Mouse (Mus musculus): ENCODE data around the gene Nae1. TPM values are rescaled to one million over a fixed set of nuclear protein-coding genes. Genes with fewer than 3 reads are reported as not detected.
A peak's percentile ranks its signal among the peaks of the same experiment; 100 is the strongest.
"Not testable (repeated sequence)": the region's sequence is repeated elsewhere in the genome, so short reads cannot be mapped to it uniquely, and the experiment has no call there.

Nae1 gene
- 98.6 and 99.2 TPM in 2 replicates for polyA plus RNA-seq (2015; fragmentation: Nextera tagmentation; extraction: Ambion mirVana)

DNA sequence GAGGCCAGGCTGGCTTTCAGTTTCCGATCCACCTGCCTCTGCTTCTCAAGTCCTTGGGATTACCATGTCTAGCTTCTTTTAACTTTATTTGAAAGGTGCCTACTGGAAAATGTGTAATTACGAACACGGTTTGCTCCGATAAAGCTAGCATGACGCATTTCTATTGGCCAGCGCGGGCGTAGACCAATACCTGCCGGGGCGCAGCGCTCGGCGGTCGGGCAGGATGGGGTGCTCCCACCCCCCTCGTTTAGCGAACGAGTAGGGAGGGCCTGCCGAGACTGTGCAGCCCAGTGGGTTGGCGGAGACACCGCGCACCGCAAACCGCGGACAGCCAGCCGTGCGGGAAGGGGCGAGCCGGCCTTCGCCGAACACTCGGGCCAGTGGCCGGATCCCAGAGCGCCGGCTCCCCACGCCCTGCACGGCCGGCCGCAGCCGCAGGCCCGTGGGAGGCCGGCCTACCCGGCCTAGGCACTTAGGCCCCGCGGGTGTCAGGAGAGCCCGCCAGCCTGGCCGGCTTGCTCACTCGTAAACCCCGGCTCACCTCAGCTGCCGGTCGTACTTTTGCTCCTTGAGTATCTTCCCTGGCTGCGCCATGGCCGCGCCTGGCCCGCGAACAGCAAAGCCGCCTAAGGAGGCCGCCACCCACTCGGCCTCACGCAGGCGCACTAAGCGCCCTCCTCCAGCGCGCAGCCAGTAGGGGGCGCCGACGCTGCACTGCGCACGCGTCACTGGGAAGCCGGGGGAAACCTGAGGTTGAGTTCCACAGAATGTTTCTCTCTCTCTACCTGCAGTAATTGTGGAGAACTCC is at the start of gene Nae1, which contains the start of gene Car7:
Gene Nae1 (minus strand): TSS at position 667 of the 808 bp plus-strand sequence.
Gene Car7 (plus strand): TSS at position 719 of the 808 bp plus-strand sequence.
- under 1% methylated on average over 69 of the region's 70 CpGs for WGBS

DNA sequence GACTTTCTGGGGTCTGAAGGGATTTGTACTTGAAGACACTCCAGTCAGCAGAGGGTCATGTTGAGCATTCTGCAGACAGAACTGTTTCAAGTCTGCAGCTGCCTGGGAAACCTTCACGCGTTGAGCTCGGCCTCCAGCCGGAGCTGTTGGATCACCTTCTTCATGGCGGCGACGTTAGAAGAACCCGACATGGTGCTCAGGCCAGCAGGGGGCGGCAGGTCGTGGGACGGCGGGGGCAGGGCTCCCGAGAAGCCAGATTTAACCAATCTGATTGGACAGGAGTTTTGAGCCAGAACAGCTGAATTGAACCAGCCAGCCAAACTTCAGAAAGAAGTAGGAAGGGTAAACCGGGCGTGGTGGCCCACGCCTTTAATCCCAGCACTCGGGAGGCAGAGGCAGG is 43.2 kb upstream of the Nae1 start:
- not testable (repeated sequence) for H3K4me3 ChIP-seq (ENCODE audit: low read length); H3K27ac ChIP-seq (ENCODE audit: low read length); H3K36me3 ChIP-seq (ENCODE audit: insufficient read depth, low read length); H3K9me3 ChIP-seq (ENCODE audit: low read length); H3K27me3 ChIP-seq (ENCODE audit: insufficient read depth, low read length); H3K4me1 ChIP-seq (ENCODE audit: insufficient read depth, low read length); H3K4me2 ChIP-seq (replicated peaks; ENCODE audit: low read depth, low read length); ATAC-seq (ENCODE audit: low FRiP score, low TSS enrichment); H3K9ac ChIP-seq (replicated peaks; ENCODE audit: low read length)
- WGBS = 82% methylated on average over 17 of the region's 17 CpGs

More for the DNA sequence above, at the start of gene Nae1, which contains the start of gene Car7:
- Histone ChIP-seq H3K4me1 (ENCODE audit: insufficient read depth, low read length) (peaks cover 20% of the 10 kb centered on the region), H3K4me3 (ENCODE audit: low read length) (peak within 1 kb of the TSS; percentile 93), H3K9me3 (ENCODE audit: low read length) (no peaks in the 10 kb centered on the region), H3K4me2 (replicated peaks; ENCODE audit: low read depth, low read length) (peak within 1 kb of the TSS; percentile 77), H3K27ac (ENCODE audit: low read length) (peak within 1 kb of the TSS; percentile 85), H3K36me3 (ENCODE audit: insufficient read depth, low read length) (peaks cover 15% of the 10 kb centered on the region), H3K9ac (replicated peaks; ENCODE audit: low read length) (peak within 1 kb of the TSS; percentile 97), H3K27me3 (ENCODE audit: insufficient read depth, low read length) (peaks cover 7% of the 10 kb centered on the region)
- ATAC-seq (ENCODE audit: low FRiP score, low TSS enrichment) = peak; percentile 98

GRCm38 (mm10) chr8:104576820-104577219 is 42.4 kb upstream of the Nae1 start:
- no peak overlapping the region for H3K9ac ChIP-seq (replicated peaks; ENCODE audit: low read length)
- no peaks in the 10 kb centered on the region for H3K27me3 ChIP-seq (ENCODE audit: insufficient read depth, low read length)
- H3K4me3 ChIP-seq (ENCODE audit: low read length) = no peak overlapping the region
- ATAC-seq (ENCODE audit: low FRiP score, low TSS enrichment) = no peak
- no peaks in the 10 kb centered on the region for H3K9me3 ChIP-seq (ENCODE audit: low read length)
- no peaks in the 10 kb centered on the region for H3K36me3 ChIP-seq (ENCODE audit: insufficient read depth, low read length)
- no peak overlapping the region for H3K27ac ChIP-seq (ENCODE audit: low read length)
- no peak overlapping the region for H3K4me2 ChIP-seq (replicated peaks; ENCODE audit: low read depth, low read length)
- WGBS = 84% methylated on average over 3 of the region's 3 CpGs
- no peaks in the 10 kb centered on the region for H3K4me1 ChIP-seq (ENCODE audit: insufficient read depth, low read length)

GRCm38 (mm10) chr8:104570436-104571343 is 36.3 kb upstream of the Nae1 start:
- Histone ChIP-seq H3K9me3 (ENCODE audit: low read length) (no peaks in the 10 kb centered on the region), H3K27me3 (ENCODE audit: insufficient read depth, low read length) (no peaks in the 10 kb centered on the region), H3K4me3 (ENCODE audit: low read length) (peak overlapping the region; percentile 50), H3K27ac (ENCODE audit: low read length) (no peak overlapping the region), H3K9ac (replicated peaks; ENCODE audit: low read length) (peak overlapping the region; percentile 63), H3K4me1 (ENCODE audit: insufficient read depth, low read length) (peaks cover 3% of the 10 kb centered on the region; the same call in 1 of the 2 replicates), H3K36me3 (ENCODE audit: insufficient read depth, low read length) (no peaks in the 10 kb centered on the region), H3K4me2 (replicated peaks; ENCODE audit: low read depth, low read length) (peak overlapping the region; percentile 78)
- WGBS = 8% methylated on average over 26 of the region's 26 CpGs
- ATAC-seq (ENCODE audit: low FRiP score, low TSS enrichment) = peak; percentile 83

- Histone ChIP-seq H3K27ac (ENCODE audit: low read length) (no peak overlapping the region), H3K4me3 (ENCODE audit: low read length) (no peak overlapping the region)
- 41% methylated on average over 1 of the region's 1 CpGs for WGBS
Observed at GRCm38 (mm10) chr8:104569559-104569958, 35.1 kb upstream of the Nae1 start.

GRCm38 (mm10) chr8:104565457-104565798 is 31.0 kb upstream of the Nae1 start:
- Histone ChIP-seq H3K36me3 (ENCODE audit: insufficient read depth, low read length) (no peaks in the 10 kb centered on the region), H3K4me2 (replicated peaks; ENCODE audit: low read depth, low read length) (no peak overlapping the region), H3K27ac (ENCODE audit: low read length) (no peak overlapping the region), H3K9ac (replicated peaks; ENCODE audit: low read length) (no peak overlapping the region), H3K4me3 (ENCODE audit: low read length) (no peak overlapping the region), H3K4me1 (ENCODE audit: insufficient read depth, low read length) (no peaks in the 10 kb centered on the region), H3K27me3 (ENCODE audit: insufficient read depth, low read length) (no peaks in the 10 kb centered on the region), H3K9me3 (ENCODE audit: low read length) (no peaks in the 10 kb centered on the region)
- ATAC-seq (ENCODE audit: low FRiP score, low TSS enrichment) = no peak
- 90% methylated on average over 5 of the region's 5 CpGs for WGBS

More at GRCm38 (mm10) chr8:104569559-104569958, 35.1 kb upstream of the Nae1 start:
- ATAC-seq (ENCODE audit: low FRiP score, low TSS enrichment) = no peak
- no peaks in the 10 kb centered on the region for H3K27me3 ChIP-seq (ENCODE audit: insufficient read depth, low read length)
- no peak overlapping the region for H3K9ac ChIP-seq (replicated peaks; ENCODE audit: low read length)
- H3K36me3 ChIP-seq (ENCODE audit: insufficient read depth, low read length) = no peaks in the 10 kb centered on the region
- no peak overlapping the region for H3K4me2 ChIP-seq (replicated peaks; ENCODE audit: low read depth, low read length)
- H3K9me3 ChIP-seq (ENCODE audit: low read length) = no peaks in the 10 kb centered on the region
- H3K4me1 ChIP-seq (ENCODE audit: insufficient read depth, low read length) = peaks cover 3% of the 10 kb centered on the region; the same call in 1 of the 2 replicates

- Histone ChIP-seq H3K36me3 (ENCODE audit: insufficient read depth, low read length) (no peaks in the 10 kb centered on the region), H3K9me3 (ENCODE audit: low read length) (no peaks in the 10 kb centered on the region), H3K4me1 (ENCODE audit: insufficient read depth, low read length) (no peaks in the 10 kb centered on the region), H3K27ac (ENCODE audit: low read length) (no peak overlapping the region), H3K4me3 (ENCODE audit: low read length) (no peak overlapping the region), H3K4me2 (replicated peaks; ENCODE audit: low read depth, low read length) (peak overlapping the region; percentile 31; the same call in 1 of the 2 replicates), H3K27me3 (ENCODE audit: insufficient read depth, low read length) (no peaks in the 10 kb centered on the region), H3K9ac (replicated peaks; ENCODE audit: low read length) (no peak overlapping the region)
- ATAC-seq (ENCODE audit: low FRiP score, low TSS enrichment) = peak; percentile 90
- WGBS = 21% methylated on average over 21 of the region's 22 CpGs
Observed at GRCm38 (mm10) chr8:104564633-104565456, 30.4 kb upstream of the Nae1 start.

DNA sequence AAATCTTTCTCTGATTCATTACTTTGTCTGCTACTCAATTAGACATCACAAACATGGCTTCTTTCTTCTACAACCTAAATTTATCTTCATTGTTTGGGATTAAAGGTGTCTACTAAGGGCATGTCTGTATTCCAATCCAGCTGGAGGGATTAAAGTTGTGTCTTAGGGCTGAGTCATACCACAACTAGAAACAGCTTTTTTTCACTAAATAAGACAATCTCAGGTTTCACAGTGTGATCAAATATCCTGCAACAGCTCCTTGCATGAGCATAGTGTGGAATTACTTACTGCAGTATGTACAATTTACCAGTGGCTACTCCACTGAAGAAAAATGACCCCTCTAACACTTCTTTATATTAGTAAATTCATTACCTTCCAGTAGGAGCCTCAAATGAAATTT is 26.3 kb upstream of the Nae1 start:
- H3K27me3 ChIP-seq (ENCODE audit: insufficient read depth, low read length) = no peaks in the 10 kb centered on the region
- H3K9me3 ChIP-seq (ENCODE audit: low read length) = no peaks in the 10 kb centered on the region
- H3K36me3 ChIP-seq (ENCODE audit: insufficient read depth, low read length) = no peaks in the 10 kb centered on the region
- H3K4me2 ChIP-seq (replicated peaks; ENCODE audit: low read depth, low read length) = no peak overlapping the region
- no peak overlapping the region for H3K9ac ChIP-seq (replicated peaks; ENCODE audit: low read length)
- no peaks in the 10 kb centered on the region for H3K4me1 ChIP-seq (ENCODE audit: insufficient read depth, low read length)
- H3K4me3 ChIP-seq (ENCODE audit: low read length) = no peak overlapping the region
- ATAC-seq (ENCODE audit: low FRiP score, low TSS enrichment) = no peak
- H3K27ac ChIP-seq (ENCODE audit: low read length) = no peak overlapping the region

DNA sequence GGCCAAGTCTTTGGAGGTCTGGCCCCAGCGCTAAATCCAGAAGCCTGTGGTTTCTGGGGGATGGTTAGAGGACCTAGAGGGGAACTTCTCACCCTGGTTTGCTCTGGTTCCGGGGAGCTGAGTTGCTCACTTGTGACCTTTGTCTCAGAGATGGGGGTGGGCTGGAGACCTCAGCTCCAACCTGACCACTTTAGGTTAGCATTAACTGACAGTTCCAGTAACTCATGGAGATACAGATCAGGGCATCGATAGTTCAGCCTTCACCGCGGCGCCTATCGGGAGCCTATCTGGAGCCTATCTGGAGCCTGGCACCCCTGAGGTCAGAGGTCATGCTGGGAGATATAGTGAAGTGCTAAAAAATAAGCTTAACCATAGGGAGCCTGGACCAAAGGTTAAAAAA is 22.8 kb upstream of the Nae1 start:
- no peak overlapping the region for H3K4me3 ChIP-seq (ENCODE audit: low read length)
- WGBS = 60% methylated on average over 7 of the region's 7 CpGs
- no peak overlapping the region for H3K4me2 ChIP-seq (replicated peaks; ENCODE audit: low read depth, low read length)
- H3K4me1 ChIP-seq (ENCODE audit: insufficient read depth, low read length) = no peaks in the 10 kb centered on the region
- no peak overlapping the region for H3K27ac ChIP-seq (ENCODE audit: low read length)
- no peaks in the 10 kb centered on the region for H3K36me3 ChIP-seq (ENCODE audit: insufficient read depth, low read length)
- H3K9ac ChIP-seq (replicated peaks; ENCODE audit: low read length) = no peak overlapping the region
- no peaks in the 10 kb centered on the region for H3K9me3 ChIP-seq (ENCODE audit: low read length)
- no peak for ATAC-seq (ENCODE audit: low FRiP score, low TSS enrichment)
- H3K27me3 ChIP-seq (ENCODE audit: insufficient read depth, low read length) = no peaks in the 10 kb centered on the region

All from kidney, embryonic 16.5 days (tissue).